In genomic region chr13:48996731-48997130, GRCm38 (mm10) we compare ENCODE assay signal across 18 mouse cellular contexts. TPM values are rescaled to one million over a fixed set of nuclear protein-coding genes. Genes with fewer than 3 reads are reported as not detected.
DNase-seq lines count a peak whose midpoint lies in the region; ATAC-seq lines count a peak whose summit lies in the region.
"Had no signal": no experiment of that assay in that cellular context is flagged by ENCODE, and none has a peak within 500 bp of the region (broad histone marks: within the 10 kb centered on the region; RNA-seq: fewer than 3 reads in every experiment).

No protein-coding gene starts in this region.

- intact Hi-C loops in left cerebral cortex, postnatal 14 days (cut with DNase I) = loop anchor here (10.0 kb wide), 1 partner anchor 342 kb away; no protein-coding TSS in a partner anchor

- no peak for DNase-seq in frontal cortex, postnatal 10 days (ENCODE audit: low spot score in 2 of 2)
- peak; percentile 39 to 43 for DNase-seq in left cerebral cortex, postnatal 14 days (ENCODE audit: low spot score in 2 of 2)
- DNase-seq in left cerebral cortex, adult 11 months (ENCODE audit: low spot score) = no peak
- peak; percentile 11 for DNase-seq in right cerebral cortex, postnatal 25 days
- no peak for DNase-seq in right cerebral cortex, adult 18-20 months
- peak; percentile 58 for DNase-seq in telencephalon, adult 2 months (ENCODE audit: low read depth, low spot score)
- DNase-seq in ovary, postnatal 36 days (ENCODE audit: low spot score) = no peak
- DNase-seq: adrenal gland, adult 2 months; adrenal gland, postnatal 10 days; adrenal gland, postnatal 25 days; cerebellum, adult 11-12 months; cerebellum, adult 8-10 months; cerebellum, adult 9-11 months; cerebellum, postnatal 14 days; cerebellum, postnatal 36 days; embryo, embryonic 11 days had no signal

- peak; percentile 58 for ATAC-seq in frontal cortex, adult (ENCODE audit: low TSS enrichment)
- ATAC-seq: forebrain, embryonic 14.5 days had no signal

RNA-seq across cellular contexts. Expression of gene Fam120a, which starts 28.9 kb away (rescaled TPM):
- 100 to 1,000 TPM; 127 to 130 TPM for total RNA-seq in left cerebral cortex, postnatal 14 days (2021)

Comparison
In these comparisons a context has a peak if more than half of its experiments do, and no peak if none do; other contexts are left out.
1. DNase-seq: peak in left cerebral cortex, postnatal 14 days (2 of 2), right cerebral cortex, postnatal 25 days (single experiment) and telencephalon, adult 2 months (single experiment); none in frontal cortex, postnatal 10 days (0 of 2), left cerebral cortex, adult 11 months (single experiment), right cerebral cortex, adult 18-20 months (single experiment) and ovary, postnatal 36 days (single experiment).